Mouse (Mus musculus): ENCODE results near the gene Pdzd7. TPM values are rescaled to one million over a fixed set of nuclear protein-coding genes. Genes with fewer than 3 reads are reported as not detected.

Gene Pdzd7
- total and polyA plus RNA-seq, 2 experiments from 2014 or later: 2.9 to 5.9 TPM

- Histone ChIP-seq H3K27ac (ENCODE audit: low read depth, low read length) (no peak overlapping the region), H3K27me3 (ENCODE audit: insufficient read depth, low read length) (peaks cover 26% of the 10 kb centered on the region), H3K9ac (replicated peaks; ENCODE audit: low read length, poor library complexity, severe bottlenecking) (no peak overlapping the region), H3K9me3 (ENCODE audit: low read length) (no peaks in the 10 kb centered on the region), H3K4me2 (ENCODE audit: low read depth, low read length, poor library complexity, severe bottlenecking) (no peak overlapping the region), H3K36me3 (ENCODE audit: insufficient read depth, low read length) (no peaks in the 10 kb centered on the region), H3K4me1 (ENCODE audit: insufficient read depth, low read length) (no peaks in the 10 kb centered on the region), H3K4me3 (ENCODE audit: low read depth, low read length) (no peak overlapping the region)
- DNase-seq (ENCODE audit: low spot score): no peak
- no peak for TF ChIP-seq CTCF (IDR thresholded peaks at IDR 0.05)
- ATAC-seq (ENCODE audit: low FRiP score): no peak
- 6% methylated on average over 21 of the region's 21 CpGs for WGBS
Observed at GRCm38 (mm10) chr19:45065226-45065625, 19.7 kb upstream of the Pdzd7 start.

- 39% methylated on average over 18 of the region's 20 CpGs for WGBS
- H3K9ac ChIP-seq (replicated peaks; ENCODE audit: low read length, poor library complexity, severe bottlenecking): peak overlapping the region; percentile 36; the same call in 1 of the 2 replicates
- no peaks in the 10 kb centered on the region for H3K36me3 ChIP-seq (ENCODE audit: insufficient read depth, low read length)
- H3K4me1 ChIP-seq (ENCODE audit: insufficient read depth, low read length): 0 out of 2 replicates have a peak, but pooled peaks cover 3% of the 10 kb centered on the region
- no peaks in the 10 kb centered on the region for H3K9me3 ChIP-seq (ENCODE audit: low read length)
- peak overlapping the region; percentile 8; the same call in 1 of the 2 replicates for H3K4me3 ChIP-seq (ENCODE audit: low read depth, low read length)
- H3K27me3 ChIP-seq (ENCODE audit: insufficient read depth, low read length): peaks cover 26% of the 10 kb centered on the region
- peak; percentile 62 for TF ChIP-seq CTCF (IDR thresholded peaks at IDR 0.05)
- ATAC-seq (ENCODE audit: low FRiP score): 0 out of 2 replicates have a peak, but pooled peaks have one; percentile 36
- peak overlapping the region; percentile 28 for H3K4me2 ChIP-seq (ENCODE audit: low read depth, low read length, poor library complexity, severe bottlenecking)
- DNase-seq (ENCODE audit: low spot score): peak; percentile 51
- H3K27ac ChIP-seq (ENCODE audit: low read depth, low read length): no peak overlapping the region
Observed at GRCm38 (mm10) chr19:45063565-45064292, 18.2 kb upstream of the Pdzd7 start.

- ATAC-seq (ENCODE audit: low FRiP score): no peak
- Histone ChIP-seq H3K4me3 (ENCODE audit: low read depth, low read length) (peak overlapping the region; percentile 51), H3K4me1 (ENCODE audit: insufficient read depth, low read length) (peaks cover 12% of the 10 kb centered on the region; the same call in 1 of the 2 replicates)
Observed at GRCm38 (mm10) chr19:45058841-45059240, 13.3 kb upstream of the Pdzd7 start.

GRCm38 (mm10) chr19:45058113-45058839 lies 12.8 kb upstream of the Pdzd7 start:
- H3K27ac ChIP-seq (ENCODE audit: low read depth, low read length): peak overlapping the region; percentile 91
- H3K9ac ChIP-seq (replicated peaks; ENCODE audit: low read length, poor library complexity, severe bottlenecking): peak overlapping the region; percentile 75
- H3K27me3 ChIP-seq (ENCODE audit: insufficient read depth, low read length): no peaks in the 10 kb centered on the region
- H3K4me2 ChIP-seq (ENCODE audit: low read depth, low read length, poor library complexity, severe bottlenecking): peak overlapping the region; percentile 47
- peaks cover 16% of the 10 kb centered on the region for H3K36me3 ChIP-seq (ENCODE audit: insufficient read depth, low read length)
- peak; percentile 100 for DNase-seq (ENCODE audit: low spot score)
- H3K9me3 ChIP-seq (ENCODE audit: low read length): no peaks in the 10 kb centered on the region
- no peak for TF ChIP-seq CTCF (IDR thresholded peaks at IDR 0.05)
- peak; percentile 92 for ATAC-seq (ENCODE audit: low FRiP score)
- peak overlapping the region; percentile 51 for H3K4me3 ChIP-seq (ENCODE audit: low read depth, low read length)
- under 1% methylated on average over 34 of the region's 34 CpGs for WGBS
- peaks cover 12% of the 10 kb centered on the region; the same call in 1 of the 2 replicates for H3K4me1 ChIP-seq (ENCODE audit: insufficient read depth, low read length)

More at GRCm38 (mm10) chr19:45058841-45059240, 13.3 kb upstream of the Pdzd7 start:
- peak overlapping the region; percentile 47 for H3K4me2 ChIP-seq (ENCODE audit: low read depth, low read length, poor library complexity, severe bottlenecking)
- peaks cover 14% of the 10 kb centered on the region for H3K36me3 ChIP-seq (ENCODE audit: insufficient read depth, low read length)
- no peaks in the 10 kb centered on the region for H3K27me3 ChIP-seq (ENCODE audit: insufficient read depth, low read length)
- no peak for TF ChIP-seq CTCF (IDR thresholded peaks at IDR 0.05)
- H3K27ac ChIP-seq (ENCODE audit: low read depth, low read length): peak overlapping the region; percentile 91
- H3K9me3 ChIP-seq (ENCODE audit: low read length): no peaks in the 10 kb centered on the region
- peak overlapping the region; percentile 75 for H3K9ac ChIP-seq (replicated peaks; ENCODE audit: low read length, poor library complexity, severe bottlenecking)
- WGBS: under 1% methylated on average over 14 of the region's 14 CpGs
- no peak for DNase-seq (ENCODE audit: low spot score)

GRCm38 (mm10) chr19:45057724-45058112 lies 12.2 kb upstream of the Pdzd7 start:
- Histone ChIP-seq H3K27ac (ENCODE audit: low read depth, low read length) (peak overlapping the region; percentile 91), H3K36me3 (ENCODE audit: insufficient read depth, low read length) (peaks cover 22% of the 10 kb centered on the region), H3K4me3 (ENCODE audit: low read depth, low read length) (peak overlapping the region; percentile 51), H3K9ac (replicated peaks; ENCODE audit: low read length, poor library complexity, severe bottlenecking) (peak overlapping the region; percentile 75), H3K27me3 (ENCODE audit: insufficient read depth, low read length) (no peaks in the 10 kb centered on the region), H3K4me1 (ENCODE audit: insufficient read depth, low read length) (peaks cover 12% of the 10 kb centered on the region; the same call in 1 of the 2 replicates), H3K4me2 (ENCODE audit: low read depth, low read length, poor library complexity, severe bottlenecking) (peak overlapping the region; percentile 47), H3K9me3 (ENCODE audit: low read length) (no peaks in the 10 kb centered on the region)
- TF ChIP-seq CTCF (IDR thresholded peaks at IDR 0.05): no peak
- no peak for DNase-seq (ENCODE audit: low spot score)
- 43% methylated on average over 7 of the region's 7 CpGs for WGBS
- no peak for ATAC-seq (ENCODE audit: low FRiP score)

All from midbrain, postnatal 0 days (tissue).